Mouse (Mus musculus) hindbrain, postnatal 0 days (tissue): ENCODE results near the gene Cep57l1. TPM values are rescaled to one million over a fixed set of nuclear protein-coding genes. Genes with fewer than 3 reads are reported as not detected.

Experiments
- ATAC-seq: fragments of 200-750 bp; cut with Nextera tagmentation; 2 replicates; pipeline ENCODE4 v1.8.0; 2017; ENCODE audit warnings: mild to moderate bottlenecking, moderate TSS enrichment, moderate library complexity
- DNase-seq: peaks from one replicate; pipeline ENCODE4 v3.0.0-alpha.2; 2015; ENCODE audit warnings: low spot score
- H3K27ac ChIP-seq: fragments of 300-500 bp; sonication (generic); 2 replicates; pipeline ENCODE4 v1.5.1; 2014; ENCODE audit warnings: mild to moderate bottlenecking
- H3K27me3 ChIP-seq: fragments of 300-500 bp; sonication (generic); 2 replicates; pipeline ENCODE4 v1.6.1; 2014; ENCODE audit warnings: low read length, mixed read lengths; ENCODE audit not compliant: insufficient read depth
- H3K36me3 ChIP-seq: fragments of 300-500 bp; sonication (generic); 2 replicates; pipeline ENCODE4 v1.6.1; 2014; ENCODE audit warnings: low read length, mixed read lengths; ENCODE audit not compliant: insufficient read depth
- H3K4me1 ChIP-seq: fragments of 300-500 bp; sonication (generic); 2 replicates; pipeline ENCODE4 v1.6.1; 2014; ENCODE audit warnings: antibody characterized with exemption, low read length, mixed read lengths; ENCODE audit not compliant: insufficient read depth
- H3K4me2 ChIP-seq: fragments of 300-500 bp; sonication (generic); 2 replicates; pipeline ENCODE4 v1.6.1; 2014; ENCODE audit warnings: low read depth, mild to moderate bottlenecking, low read length, moderate library complexity, mixed read lengths
- H3K4me3 ChIP-seq: fragments of 300-500 bp; sonication (generic); 2 replicates; pipeline ENCODE4 v1.5.1; 2014; ENCODE audit warnings: low read length
- H3K9ac ChIP-seq: fragments of 300-500 bp; sonication (generic); replicated peaks from 2 replicates; pipeline ENCODE4 v1.6.1; 2014; ENCODE audit warnings: mild to moderate bottlenecking, low read length, moderate library complexity, mixed read lengths
- H3K9me3 ChIP-seq: fragments of 300-500 bp; sonication (generic); 2 replicates; pipeline ENCODE4 v1.6.1; 2016; ENCODE audit warnings: low read length, mixed read lengths
- CTCF ChIP-seq: IDR thresholded peaks from 2 replicates; pipeline ENCODE4 v1.5.1; 2016; ENCODE audit warnings: antibody characterized with exemption, control low read depth, low read depth
- WGBS: fragments of 180-500 bp; shearing (Covaris S2); extraction: QIAGEN DNeasy Blood & Tissue Kit; methylation state at CpG from one replicate; pipeline ENCODE4 v1.1.7; 2014; 5-methylcytosine and 5-hydroxymethylcytosine counted together
- polyA plus RNA-seq: library from polyadenylated mRNA; unstranded; fragments of >200 nt; fragmentation: Nextera tagmentation; extraction: Ambion mirVana; gene quantifications from 2 replicates; pipeline ENCODE4 v1.2.1, GENCODE M21; 2015
- total RNA-seq: library from RNA; depleted of rRNA; stranded (reverse); fragments of >200 nt; gene quantifications from 2 replicates; pipeline ENCODE4 v1.2.3, GENCODE M21; 2014

Gene Cep57l1
- total and polyA plus RNA-seq, 2 experiments from 2014 or later = 8.0 to 11.6 TPM

- no peak for ATAC-seq
Measured at GRCm38 (mm10) chr10:41805729-41806355, 3.8 kb downstream of the Cep57l1 start.

GRCm38 (mm10) chr10:41804711-41805110 is 5.0 kb downstream of the Cep57l1 start:
- TF ChIP-seq CTCF = no peak
- ATAC-seq (no peak), DNase-seq (no peak)
- peaks cover 12% of the 10 kb centered on the region; the same call in 1 of the 2 replicates for H3K36me3 ChIP-seq
- no peak overlapping the region for H3K4me3 ChIP-seq
- no peaks in the 10 kb centered on the region for H3K4me1 ChIP-seq
- no peak overlapping the region for H3K9ac ChIP-seq
- peaks cover 20% of the 10 kb centered on the region for H3K9me3 ChIP-seq
- H3K4me2 ChIP-seq = no peak overlapping the region
- 92% methylated on average over 3 of the region's 3 CpGs for WGBS
- H3K27me3 ChIP-seq = no peaks in the 10 kb centered on the region
- no peak overlapping the region for H3K27ac ChIP-seq

More at GRCm38 (mm10) chr10:41805729-41806355, 3.8 kb downstream of the Cep57l1 start:
- DNase-seq = no peak
- Histone ChIP-seq H3K27me3 (no peaks in the 10 kb centered on the region), H3K9me3 (peaks cover 19% of the 10 kb centered on the region), H3K36me3 (peaks cover 3% of the 10 kb centered on the region; the same call in 1 of the 2 replicates), H3K4me2 (no peak overlapping the region), H3K4me1 (no peaks in the 10 kb centered on the region), H3K4me3 (no peak overlapping the region), H3K9ac (no peak overlapping the region), H3K27ac (no peak overlapping the region)
- TF ChIP-seq CTCF = no peak
- 95% methylated on average over 2 of the region's 2 CpGs for WGBS

GRCm38 (mm10) chr10:41803467-41803866 is 6.2 kb downstream of the Cep57l1 start:
- no peak for ATAC-seq

GRCm38 (mm10) chr10:41797253-41797652 is 12.4 kb downstream of the Cep57l1 start:
- Histone ChIP-seq H3K27me3 (no peaks in the 10 kb centered on the region), H3K4me3 (no peak overlapping the region), H3K4me1 (no peaks in the 10 kb centered on the region), H3K4me2 (no peak overlapping the region), H3K9ac (no peak overlapping the region), H3K9me3 (peaks cover 30% of the 10 kb centered on the region), H3K36me3 (peaks cover 17% of the 10 kb centered on the region; the same call in 1 of the 2 replicates), H3K27ac (no peak overlapping the region)
- DNase-seq (no peak), ATAC-seq (no peak)
- no peak for TF ChIP-seq CTCF
- WGBS = 98% methylated on average over 8 of the region's 8 CpGs

More at GRCm38 (mm10) chr10:41803467-41803866, 6.2 kb downstream of the Cep57l1 start:
- no peak overlapping the region for H3K27ac ChIP-seq
- WGBS = 99% methylated on average over 8 of the region's 8 CpGs
- no peak overlapping the region for H3K4me3 ChIP-seq
- TF ChIP-seq CTCF = no peak
- H3K9ac ChIP-seq = no peak overlapping the region
- peaks cover 26% of the 10 kb centered on the region for H3K9me3 ChIP-seq
- H3K27me3 ChIP-seq = no peaks in the 10 kb centered on the region
- no peak overlapping the region for H3K4me2 ChIP-seq
- no peak for DNase-seq
- H3K36me3 ChIP-seq = peaks cover 17% of the 10 kb centered on the region; the same call in 1 of the 2 replicates
- H3K4me1 ChIP-seq = no peaks in the 10 kb centered on the region

GRCm38 (mm10) chr10:41792375-41792774 is 17.3 kb downstream of the Cep57l1 start:
- H3K27ac ChIP-seq = no peak overlapping the region
- TF ChIP-seq CTCF = no peak
- H3K9me3 ChIP-seq = peaks cover 9% of the 10 kb centered on the region; the same call in 1 of the 2 replicates
- H3K4me1 ChIP-seq = no peaks in the 10 kb centered on the region
- ATAC-seq = no peak
- H3K36me3 ChIP-seq = no peaks in the 10 kb centered on the region
- H3K9ac ChIP-seq = no peak overlapping the region
- H3K27me3 ChIP-seq = no peaks in the 10 kb centered on the region
- DNase-seq = no peak
- no peak overlapping the region for H3K4me2 ChIP-seq
- WGBS = 90% methylated on average over 6 of the region's 6 CpGs
- no peak overlapping the region for H3K4me3 ChIP-seq

- no peaks in the 10 kb centered on the region for H3K4me1 ChIP-seq
- no peak overlapping the region for H3K4me2 ChIP-seq
- DNase-seq (no peak), ATAC-seq (no peak)
- no peak overlapping the region for H3K27ac ChIP-seq
- no peak overlapping the region for H3K4me3 ChIP-seq
- no peak overlapping the region for H3K9ac ChIP-seq
- H3K36me3 ChIP-seq = no peaks in the 10 kb centered on the region
- H3K9me3 ChIP-seq = no peaks in the 10 kb centered on the region
- WGBS = 95% methylated on average over 6 of the region's 6 CpGs
- no peaks in the 10 kb centered on the region for H3K27me3 ChIP-seq
- TF ChIP-seq CTCF = no peak
Measured at GRCm38 (mm10) chr10:41767254-41767653, 42.4 kb downstream of the Cep57l1 start.

GRCm38 (mm10) chr10:41766280-41766679 is 43.4 kb downstream of the Cep57l1 start:
- Histone ChIP-seq H3K27ac (no peak overlapping the region), H3K36me3 (no peaks in the 10 kb centered on the region), H3K9ac (no peak overlapping the region), H3K4me1 (no peaks in the 10 kb centered on the region), H3K9me3 (no peaks in the 10 kb centered on the region), H3K4me2 (no peak overlapping the region), H3K4me3 (no peak overlapping the region), H3K27me3 (no peaks in the 10 kb centered on the region)
- no peak for TF ChIP-seq CTCF
- WGBS = 72% methylated on average over 4 of the region's 4 CpGs
- ATAC-seq (no peak), DNase-seq (no peak)
